Mouse (Mus musculus) G1E (cell line): ENCODE results near the gene Ppp1r3g.

Experiments used
- CTCF ChIP-seq: IDR thresholded peaks from 2 replicates; pipeline ENCODE4 v1.5.1; 2012; ENCODE audit warnings: low read depth, low read length, inconsistent platforms, mixed read lengths
- TAL1 ChIP-seq: conservative IDR thresholded peaks from 2 replicates; pipeline ENCODE4 v1.6.1; 2012; ENCODE audit warnings: low read depth, low read length, inconsistent platforms, mixed read lengths

DNA sequence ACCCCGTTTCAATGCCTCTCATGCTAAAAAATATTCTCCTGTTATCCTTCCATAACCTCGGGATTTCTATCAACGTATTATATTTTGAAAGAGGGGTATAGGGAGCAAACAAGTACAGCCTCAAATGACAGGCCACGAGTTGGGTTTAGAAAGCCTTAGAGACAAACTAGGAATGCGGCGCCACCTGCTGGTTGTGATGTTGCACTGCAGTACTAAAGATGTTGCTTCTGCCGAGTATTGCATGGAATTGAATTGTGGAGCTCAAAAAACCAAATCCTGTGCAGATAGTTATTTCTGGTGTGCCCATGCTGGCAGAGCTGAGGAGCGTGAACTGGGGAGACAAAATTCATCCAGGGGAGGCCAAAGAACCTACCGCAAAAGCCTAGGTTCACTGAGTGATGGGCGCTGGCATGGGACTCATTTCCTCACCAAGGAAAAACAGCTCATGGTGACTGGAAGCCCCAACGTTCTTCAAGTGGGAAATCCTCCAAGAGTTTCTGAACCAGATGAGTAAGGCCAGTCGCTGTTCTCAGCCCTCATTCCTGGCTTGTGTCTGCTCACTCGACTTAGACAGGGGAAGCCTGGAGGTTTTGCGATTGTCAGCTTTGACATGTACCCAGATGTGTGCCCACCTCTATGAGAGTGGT lies 11.2 kb upstream of the Ppp1r3g start:
- TF ChIP-seq CTCF (peak; percentile 79), TAL1 (no peak)
